Mouse (Mus musculus): ENCODE measurements around the gene Dpf3. TPM values are rescaled to one million over a fixed set of nuclear protein-coding genes. Genes with fewer than 3 reads are reported as not detected.

The Dpf3 gene
- polyA plus RNA-seq, 1 experiment from 2014 or later: 15.5 TPM

DNA sequence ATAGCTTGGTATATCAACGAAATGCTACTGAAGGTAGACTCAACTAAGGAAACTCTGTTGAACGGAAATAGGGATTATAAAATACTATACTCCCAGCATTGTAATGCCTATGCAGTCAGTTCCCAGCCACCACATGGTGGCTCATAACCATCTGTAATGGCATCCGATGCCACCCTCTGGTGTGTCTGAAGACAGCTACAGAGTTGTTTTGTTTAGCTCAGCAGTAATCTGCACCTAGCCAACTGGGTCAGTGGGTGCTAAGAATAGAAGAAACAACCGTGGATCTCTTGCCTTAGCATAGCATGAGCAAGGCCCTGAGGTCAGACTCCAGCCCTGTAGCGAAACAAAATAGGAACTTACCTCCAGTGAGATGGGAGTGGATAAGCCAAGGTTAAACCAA is 36.8 kb upstream of the Dpf3 start:
- H3K4me2 ChIP-seq (replicated peaks; ENCODE audit: low read depth, low read length): no peak overlapping the region
- 77% methylated on average over 5 of the region's 5 CpGs for WGBS
- no peak overlapping the region for H3K9ac ChIP-seq (ENCODE audit: low read depth, low read length)
- H3K4me1 ChIP-seq (ENCODE audit: control insufficient read depth, insufficient read depth, low read length): peaks cover 5% of the 10 kb centered on the region; the same call in 1 of the 2 replicates
- H3K9me3 ChIP-seq (ENCODE audit: control insufficient read depth, low read length): no peaks in the 10 kb centered on the region
- 0 out of 2 replicates have a peak, but pooled peaks cover 3% of the 10 kb centered on the region for H3K36me3 ChIP-seq (ENCODE audit: control insufficient read depth, insufficient read depth, low read length)
- H3K27ac ChIP-seq (ENCODE audit: low read depth, low read length): no peak overlapping the region
- H3K4me3 ChIP-seq (ENCODE audit: low read length): no peak overlapping the region
- ATAC-seq (ENCODE audit: low FRiP score, low TSS enrichment): no peak
- no peaks in the 10 kb centered on the region for H3K27me3 ChIP-seq (ENCODE audit: control insufficient read depth, insufficient read depth, low read length)

DNA sequence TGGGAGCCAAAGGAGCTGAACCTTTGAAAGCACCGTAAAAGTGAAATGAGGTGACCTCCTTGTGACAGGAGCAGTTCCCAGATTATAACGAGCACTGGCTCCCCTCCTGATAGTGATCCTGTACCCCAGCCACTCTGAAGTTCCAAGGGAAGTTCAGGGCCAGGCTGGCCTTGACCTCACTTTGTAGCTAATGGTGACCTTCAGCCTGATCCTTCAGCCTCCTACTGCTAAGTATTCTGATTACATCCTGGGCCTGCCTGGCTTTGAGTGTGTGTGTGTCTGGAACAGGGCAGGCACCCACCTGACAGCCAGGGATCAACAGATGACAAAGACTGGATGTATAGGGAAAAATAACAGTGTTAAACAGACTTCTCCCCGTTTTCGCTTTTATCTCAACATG is 36.4 kb upstream of the Dpf3 start:
- Histone ChIP-seq H3K4me3 (ENCODE audit: low read length) (no peak overlapping the region), H3K27ac (ENCODE audit: low read depth, low read length) (no peak overlapping the region), H3K4me2 (replicated peaks; ENCODE audit: low read depth, low read length) (no peak overlapping the region), H3K27me3 (ENCODE audit: control insufficient read depth, insufficient read depth, low read length) (no peaks in the 10 kb centered on the region), H3K9ac (ENCODE audit: low read depth, low read length) (no peak overlapping the region), H3K4me1 (ENCODE audit: control insufficient read depth, insufficient read depth, low read length) (peaks cover 5% of the 10 kb centered on the region; the same call in 1 of the 2 replicates), H3K36me3 (ENCODE audit: control insufficient read depth, insufficient read depth, low read length) (0 out of 2 replicates have a peak, but pooled peaks cover 3% of the 10 kb centered on the region), H3K9me3 (ENCODE audit: control insufficient read depth, low read length) (no peaks in the 10 kb centered on the region)
- ATAC-seq (ENCODE audit: low FRiP score, low TSS enrichment): no peak
- 49% methylated on average over 4 of the region's 4 CpGs for WGBS

DNA sequence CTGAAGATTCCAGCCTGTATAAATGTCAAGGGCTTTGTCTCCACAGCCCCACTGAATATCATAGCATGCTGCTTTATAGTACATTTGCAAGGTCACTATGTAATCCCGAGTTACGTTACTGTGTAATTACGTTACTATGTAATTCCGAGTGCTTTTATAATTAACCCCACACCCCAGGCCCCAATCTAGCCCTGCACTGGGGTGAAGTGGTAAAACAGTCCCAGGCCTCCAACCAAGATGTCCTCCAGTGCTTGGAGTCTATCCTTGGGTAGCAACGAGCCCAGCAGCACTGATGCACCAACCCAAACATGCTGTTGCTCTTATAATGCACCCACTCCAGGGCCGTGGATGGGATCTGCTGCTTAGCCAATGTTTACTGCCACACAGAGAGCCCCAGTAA is 35.5 kb upstream of the Dpf3 start:
- no peak overlapping the region for H3K4me3 ChIP-seq (ENCODE audit: low read length)
- no peak overlapping the region for H3K27ac ChIP-seq (ENCODE audit: low read depth, low read length)
- peaks cover 5% of the 10 kb centered on the region; the same call in 1 of the 2 replicates for H3K4me1 ChIP-seq (ENCODE audit: control insufficient read depth, insufficient read depth, low read length)
- no peak for ATAC-seq (ENCODE audit: low FRiP score, low TSS enrichment)
- H3K36me3 ChIP-seq (ENCODE audit: control insufficient read depth, insufficient read depth, low read length): 0 out of 2 replicates have a peak, but pooled peaks cover 3% of the 10 kb centered on the region
- H3K4me2 ChIP-seq (replicated peaks; ENCODE audit: low read depth, low read length): no peak overlapping the region
- no peak overlapping the region for H3K9ac ChIP-seq (ENCODE audit: low read depth, low read length)
- 90% methylated on average over 6 of the region's 6 CpGs for WGBS
- H3K27me3 ChIP-seq (ENCODE audit: control insufficient read depth, insufficient read depth, low read length): no peaks in the 10 kb centered on the region
- no peaks in the 10 kb centered on the region for H3K9me3 ChIP-seq (ENCODE audit: control insufficient read depth, low read length)

DNA sequence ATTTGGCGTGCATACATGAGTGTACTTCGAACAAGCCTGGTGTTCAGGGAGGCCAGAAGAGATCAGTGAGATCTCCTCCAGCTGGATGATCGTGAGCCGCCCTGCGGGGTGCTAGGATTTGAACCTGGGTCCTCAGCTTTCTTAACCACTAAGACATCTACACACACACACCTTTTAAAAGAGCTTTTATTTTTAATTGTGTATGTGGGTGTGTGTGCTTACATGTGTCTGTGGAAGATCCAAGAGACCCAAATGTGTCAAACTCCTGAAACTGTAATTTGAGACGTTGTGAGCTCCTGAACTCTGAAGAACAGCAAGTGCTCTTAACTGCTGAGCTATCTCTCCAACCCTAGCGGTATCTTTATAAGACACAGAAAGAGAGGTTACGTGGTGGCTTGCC is 33.6 kb upstream of the Dpf3 start:
- Histone ChIP-seq H3K27me3 (ENCODE audit: control insufficient read depth, insufficient read depth, low read length) (no peaks in the 10 kb centered on the region), H3K4me2 (replicated peaks; ENCODE audit: low read depth, low read length) (peak overlapping the region; percentile 61), H3K4me1 (ENCODE audit: control insufficient read depth, insufficient read depth, low read length) (peaks cover 5% of the 10 kb centered on the region; the same call in 1 of the 2 replicates), H3K4me3 (ENCODE audit: low read length) (peak overlapping the region; percentile 75), H3K9ac (ENCODE audit: low read depth, low read length) (peak overlapping the region; percentile 65; the same call in 1 of the 2 replicates), H3K9me3 (ENCODE audit: control insufficient read depth, low read length) (no peaks in the 10 kb centered on the region), H3K36me3 (ENCODE audit: control insufficient read depth, insufficient read depth, low read length) (no peaks in the 10 kb centered on the region), H3K27ac (ENCODE audit: low read depth, low read length) (no peak overlapping the region)
- WGBS: 40% methylated on average over 8 of the region's 8 CpGs
- no peak for ATAC-seq (ENCODE audit: low FRiP score, low TSS enrichment)

DNA sequence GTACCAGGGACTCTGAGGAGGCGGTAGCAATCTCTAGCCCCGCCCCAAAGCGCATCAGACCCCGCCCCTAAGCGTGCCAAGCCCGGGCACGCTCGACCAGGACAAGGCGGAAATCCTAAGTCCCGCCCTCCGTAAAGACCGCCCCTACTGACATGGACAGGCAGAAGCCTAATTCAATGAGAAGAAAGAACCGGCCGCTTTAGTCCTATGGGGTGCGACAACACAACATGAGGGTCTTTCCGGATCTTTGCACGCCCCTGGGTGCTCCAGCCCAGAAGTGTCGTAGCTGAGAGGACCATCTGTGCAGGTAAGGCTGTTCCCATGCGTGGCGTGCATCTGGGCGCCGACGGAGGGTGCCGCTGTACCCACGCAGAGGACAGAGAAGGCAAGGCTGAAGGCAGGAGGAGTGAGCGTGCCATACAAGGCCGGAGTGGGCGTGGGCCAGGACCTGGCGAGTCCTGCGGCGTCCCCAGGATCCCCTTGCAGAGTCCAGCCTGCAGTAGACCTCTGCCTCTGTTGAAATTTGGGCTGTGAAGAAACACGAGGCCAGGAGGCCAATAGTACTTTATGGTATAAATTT is 32.9 kb upstream of the Dpf3 start, which contains the start of gene Dcaf4:
Dcaf4 (plus strand) TSS at position 156 of the 580 bp plus-strand sequence.
- no peaks in the 10 kb centered on the region for H3K27me3 ChIP-seq (ENCODE audit: control insufficient read depth, insufficient read depth, low read length)
- H3K4me2 ChIP-seq (replicated peaks; ENCODE audit: low read depth, low read length): peak within 1 kb of the TSS; percentile 61
- ATAC-seq (ENCODE audit: low FRiP score, low TSS enrichment): peak; percentile 99
- H3K4me1 ChIP-seq (ENCODE audit: control insufficient read depth, insufficient read depth, low read length): peaks cover 5% of the 10 kb centered on the region; the same call in 1 of the 2 replicates
- H3K4me3 ChIP-seq (ENCODE audit: low read length): peak within 1 kb of the TSS; percentile 75
- peak within 1 kb of the TSS; percentile 65 for H3K9ac ChIP-seq (ENCODE audit: low read depth, low read length)
- WGBS: under 1% methylated on average over 32 of the region's 32 CpGs
- no peaks in the 10 kb centered on the region for H3K36me3 ChIP-seq (ENCODE audit: control insufficient read depth, insufficient read depth, low read length)
- no peaks in the 10 kb centered on the region for H3K9me3 ChIP-seq (ENCODE audit: control insufficient read depth, low read length)
- peak within 1 kb of the TSS; percentile 62; the same call in 1 of the 2 replicates for H3K27ac ChIP-seq (ENCODE audit: low read depth, low read length)

DNA sequence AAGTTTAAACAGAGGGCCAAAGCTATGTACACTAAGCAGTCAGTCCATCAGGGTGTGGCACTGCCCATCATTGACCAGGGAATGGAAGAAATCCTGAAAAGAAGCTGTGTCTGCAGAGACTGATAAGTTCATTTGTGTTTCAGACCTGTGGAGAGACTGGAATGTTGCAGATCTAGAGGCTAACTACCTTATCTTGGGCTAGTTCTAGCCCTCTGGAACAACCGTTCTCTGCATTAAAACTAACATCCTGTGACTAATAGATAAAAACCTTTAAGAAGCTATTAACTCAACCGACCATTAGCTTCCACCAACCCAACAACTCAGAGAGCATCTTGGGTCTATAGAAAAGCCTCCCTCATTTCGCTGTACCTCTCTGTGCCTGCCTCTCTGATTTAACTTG is 30.1 kb upstream of the Dpf3 start:
- H3K27me3 ChIP-seq (ENCODE audit: control insufficient read depth, insufficient read depth, low read length): no peaks in the 10 kb centered on the region
- H3K9me3 ChIP-seq (ENCODE audit: control insufficient read depth, low read length): no peaks in the 10 kb centered on the region
- no peak overlapping the region for H3K4me3 ChIP-seq (ENCODE audit: low read length)
- no peaks in the 10 kb centered on the region for H3K36me3 ChIP-seq (ENCODE audit: control insufficient read depth, insufficient read depth, low read length)
- ATAC-seq (ENCODE audit: low FRiP score, low TSS enrichment): no peak
- no peak overlapping the region for H3K9ac ChIP-seq (ENCODE audit: low read depth, low read length)
- no peak overlapping the region for H3K4me2 ChIP-seq (replicated peaks; ENCODE audit: low read depth, low read length)
- WGBS: 73% methylated on average over 3 of the region's 3 CpGs
- peaks cover 8% of the 10 kb centered on the region; the same call in 1 of the 2 replicates for H3K4me1 ChIP-seq (ENCODE audit: control insufficient read depth, insufficient read depth, low read length)
- no peak overlapping the region for H3K27ac ChIP-seq (ENCODE audit: low read depth, low read length)

DNA sequence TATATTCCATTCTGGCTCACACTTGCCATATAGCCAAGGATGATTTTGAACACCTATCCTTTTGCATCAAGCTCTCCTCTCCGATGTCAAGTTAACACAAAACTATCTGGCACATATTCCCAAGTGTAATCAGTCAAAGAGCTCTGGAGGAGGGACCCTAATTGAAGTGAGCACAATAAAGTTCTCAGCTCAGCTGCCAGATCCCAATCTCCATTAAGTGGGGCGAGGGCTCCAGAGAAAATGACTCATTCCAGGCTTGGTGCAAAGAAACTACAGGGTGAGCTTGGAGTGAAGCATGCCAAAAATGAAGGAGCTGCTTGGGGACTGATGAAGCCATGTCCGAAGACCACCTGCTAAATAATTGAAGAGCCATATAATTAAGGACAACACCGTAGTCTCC is 26.7 kb upstream of the Dpf3 start:
- Histone ChIP-seq H3K4me2 (replicated peaks; ENCODE audit: low read depth, low read length) (no peak overlapping the region), H3K27ac (ENCODE audit: low read depth, low read length) (no peak overlapping the region), H3K36me3 (ENCODE audit: control insufficient read depth, insufficient read depth, low read length) (no peaks in the 10 kb centered on the region), H3K4me1 (ENCODE audit: control insufficient read depth, insufficient read depth, low read length) (0 out of 2 replicates have a peak, but pooled peaks cover 3% of the 10 kb centered on the region), H3K4me3 (ENCODE audit: low read length) (no peak overlapping the region), H3K9me3 (ENCODE audit: control insufficient read depth, low read length) (no peaks in the 10 kb centered on the region), H3K27me3 (ENCODE audit: control insufficient read depth, insufficient read depth, low read length) (no peaks in the 10 kb centered on the region), H3K9ac (ENCODE audit: low read depth, low read length) (no peak overlapping the region)
- no peak for ATAC-seq (ENCODE audit: low FRiP score, low TSS enrichment)
- 55% methylated on average over 4 of the region's 4 CpGs for WGBS

DNA sequence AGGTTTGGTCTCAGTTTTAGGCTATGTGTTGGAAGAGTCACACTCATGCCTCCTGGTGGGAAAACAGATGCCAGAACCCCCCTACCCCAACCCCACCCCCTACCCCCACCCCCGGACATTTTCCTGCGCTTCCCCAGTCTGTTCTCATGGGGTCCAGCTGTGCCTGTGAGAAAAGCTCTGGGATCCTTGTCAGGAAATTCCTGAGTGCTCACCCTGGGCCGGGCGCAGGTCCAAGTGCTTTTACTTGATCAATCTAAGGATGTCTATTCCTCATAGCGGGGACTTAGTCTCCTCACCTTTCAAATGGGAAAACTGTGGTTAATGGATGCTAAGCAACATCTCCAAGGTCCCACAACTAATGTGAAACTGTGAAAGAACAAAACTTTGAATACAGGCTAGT is 25.7 kb upstream of the Dpf3 start:
- no peaks in the 10 kb centered on the region for H3K36me3 ChIP-seq (ENCODE audit: control insufficient read depth, insufficient read depth, low read length)
- H3K27ac ChIP-seq (ENCODE audit: low read depth, low read length): no peak overlapping the region
- H3K9me3 ChIP-seq (ENCODE audit: control insufficient read depth, low read length): no peaks in the 10 kb centered on the region
- ATAC-seq (ENCODE audit: low FRiP score, low TSS enrichment): no peak
- no peak overlapping the region for H3K4me3 ChIP-seq (ENCODE audit: low read length)
- no peak overlapping the region for H3K9ac ChIP-seq (ENCODE audit: low read depth, low read length)
- H3K4me1 ChIP-seq (ENCODE audit: control insufficient read depth, insufficient read depth, low read length): 0 out of 2 replicates have a peak, but pooled peaks cover 3% of the 10 kb centered on the region
- H3K27me3 ChIP-seq (ENCODE audit: control insufficient read depth, insufficient read depth, low read length): no peaks in the 10 kb centered on the region
- 41% methylated on average over 5 of the region's 5 CpGs for WGBS
- H3K4me2 ChIP-seq (replicated peaks; ENCODE audit: low read depth, low read length): no peak overlapping the region

DNA sequence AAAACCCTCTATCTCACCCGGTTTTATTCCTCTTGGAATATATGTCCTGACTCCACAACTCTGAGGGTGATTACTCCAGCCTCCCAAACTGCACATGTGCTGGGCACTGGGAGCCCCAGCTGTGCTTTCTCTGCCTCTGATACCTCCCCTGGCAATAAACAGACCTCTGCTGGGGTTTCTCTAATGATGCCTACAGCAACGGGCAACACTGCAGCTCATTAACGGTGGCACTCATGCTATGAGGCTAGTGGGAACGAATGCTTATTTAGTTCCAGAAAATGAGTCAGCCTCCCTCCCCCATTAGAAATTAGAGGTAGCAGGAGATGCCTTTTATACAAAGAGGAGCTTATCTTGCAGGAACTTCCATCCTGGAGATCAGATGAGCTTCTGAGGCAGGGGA is 25.3 kb upstream of the Dpf3 start:
- no peak overlapping the region for H3K27ac ChIP-seq (ENCODE audit: low read depth, low read length)
- no peak overlapping the region for H3K4me3 ChIP-seq (ENCODE audit: low read length)
- H3K4me2 ChIP-seq (replicated peaks; ENCODE audit: low read depth, low read length): no peak overlapping the region
- ATAC-seq (ENCODE audit: low FRiP score, low TSS enrichment): no peak
- no peak overlapping the region for H3K9ac ChIP-seq (ENCODE audit: low read depth, low read length)
- H3K36me3 ChIP-seq (ENCODE audit: control insufficient read depth, insufficient read depth, low read length): no peaks in the 10 kb centered on the region
- no peaks in the 10 kb centered on the region for H3K27me3 ChIP-seq (ENCODE audit: control insufficient read depth, insufficient read depth, low read length)
- 0 out of 2 replicates have a peak, but pooled peaks cover 3% of the 10 kb centered on the region for H3K4me1 ChIP-seq (ENCODE audit: control insufficient read depth, insufficient read depth, low read length)
- no peaks in the 10 kb centered on the region for H3K9me3 ChIP-seq (ENCODE audit: control insufficient read depth, low read length)
- 20% methylated on average over 4 of the region's 4 CpGs for WGBS

All from kidney, embryonic 14.5 days (tissue).